Mouse (Mus musculus) kidney, embryonic 15.5 days (tissue): Measurements from ENCODE around the gene Gm49325. TPM values are rescaled to one million over a fixed set of nuclear protein-coding genes. Genes with fewer than 3 reads are reported as not detected.

Experiments
- ATAC-seq: fragments of 200-750 bp; cut with Nextera tagmentation; replicated peaks from 2 replicates; pipeline ENCODE4 v1.8.0; 2017; ENCODE audit warnings: moderate TSS enrichment; ENCODE audit not compliant: low FRiP score
- H3K27ac ChIP-seq: fragments of 300-500 bp; sonication (generic); 2 replicates; pipeline ENCODE4 v1.5.1; 2015; ENCODE audit warnings: mild to moderate bottlenecking, inconsistent platforms
- H3K27me3 ChIP-seq: fragments of 300-500 bp; sonication (generic); 2 replicates; pipeline ENCODE4 v1.6.1; 2015; ENCODE audit warnings: inconsistent platforms
- H3K36me3 ChIP-seq: fragments of 300-500 bp; sonication (generic); 2 replicates; pipeline ENCODE4 v1.6.1; 2015; ENCODE audit warnings: inconsistent platforms
- H3K4me1 ChIP-seq: fragments of 300-500 bp; sonication (generic); 2 replicates; pipeline ENCODE4 v1.6.1; 2015; ENCODE audit warnings: inconsistent platforms
- H3K4me2 ChIP-seq: fragments of 300-500 bp; sonication (generic); 2 replicates; pipeline ENCODE4 v1.6.1; 2015; ENCODE audit warnings: moderate library complexity, mild to moderate bottlenecking, inconsistent platforms
- H3K4me3 ChIP-seq: fragments of 300-500 bp; sonication (generic); replicated peaks from 2 replicates; pipeline ENCODE4 v1.5.1; 2015; ENCODE audit warnings: mild to moderate bottlenecking, inconsistent platforms
- H3K9ac ChIP-seq: fragments of 300-500 bp; sonication (generic); 2 replicates; pipeline ENCODE4 v1.6.1; 2015; ENCODE audit warnings: mild to moderate bottlenecking, inconsistent platforms
- H3K9me3 ChIP-seq: fragments of 300-500 bp; sonication (generic); replicated peaks from 2 replicates; pipeline ENCODE4 v1.6.1; 2016; ENCODE audit warnings: inconsistent platforms
- WGBS: fragments of 180-500 bp; shearing (Covaris S2); methylation state at CpG from one replicate; pipeline ENCODE4 v1.1.7; 2015; ENCODE audit warnings: mixed read lengths; 5-methylcytosine and 5-hydroxymethylcytosine counted together
- polyA plus RNA-seq: library from polyadenylated mRNA; unstranded; fragments of >200 nt; fragmentation: Nextera tagmentation; extraction: Ambion mirVana; gene quantifications from 2 replicates; pipeline ENCODE4 v1.2.1, GENCODE M21; 2015

Gene Gm49325
- polyA plus RNA-seq, 1 experiment from 2014 or later: 3.6 TPM

GRCm38 (mm10) chr10:77616166-77616565 is 10.2 kb downstream of the Gm49325 start:
- Histone ChIP-seq H3K4me3 (no peak overlapping the region), H3K4me2 (no peak overlapping the region), H3K9me3 (no peaks in the 10 kb centered on the region), H3K27me3 (no peaks in the 10 kb centered on the region), H3K36me3 (peaks cover 77% of the 10 kb centered on the region), H3K27ac (no peak overlapping the region), H3K9ac (no peak overlapping the region), H3K4me1 (0 out of 2 replicates have a peak, but pooled peaks cover 4% of the 10 kb centered on the region)
- ATAC-seq: no peak
- 91% methylated on average over 9 of the region's 9 CpGs for WGBS

GRCm38 (mm10) chr10:77616926-77617325 is 10.9 kb downstream of the Gm49325 start:
- Histone ChIP-seq H3K36me3 (peaks cover 70% of the 10 kb centered on the region), H3K27me3 (no peaks in the 10 kb centered on the region), H3K4me3 (no peak overlapping the region), H3K27ac (no peak overlapping the region), H3K9ac (no peak overlapping the region), H3K4me2 (no peak overlapping the region), H3K9me3 (no peaks in the 10 kb centered on the region), H3K4me1 (peaks cover 11% of the 10 kb centered on the region)
- no peak for ATAC-seq
- 89% methylated on average over 7 of the region's 7 CpGs for WGBS

- no peak for ATAC-seq
- peak overlapping the region; percentile 94 for H3K9ac ChIP-seq
- peak overlapping the region; percentile 98 for H3K4me3 ChIP-seq
- no peaks in the 10 kb centered on the region for H3K27me3 ChIP-seq
- H3K4me1 ChIP-seq: peaks cover 40% of the 10 kb centered on the region
- H3K4me2 ChIP-seq: peak overlapping the region; percentile 65
- peak overlapping the region; percentile 92 for H3K27ac ChIP-seq
- peaks cover 28% of the 10 kb centered on the region for H3K36me3 ChIP-seq
- WGBS: 76% methylated on average over 8 of the region's 8 CpGs
- no peaks in the 10 kb centered on the region for H3K9me3 ChIP-seq
Measured at GRCm38 (mm10) chr10:77621546-77621945, 15.5 kb downstream of the Gm49325 start.

- Histone ChIP-seq H3K4me1 (peaks cover 44% of the 10 kb centered on the region), H3K27me3 (no peaks in the 10 kb centered on the region), H3K9me3 (no peaks in the 10 kb centered on the region), H3K36me3 (peaks cover 20% of the 10 kb centered on the region), H3K9ac (peak within 1 kb of the TSS; percentile 94), H3K4me3 (peak within 1 kb of the TSS; percentile 98), H3K4me2 (peak within 1 kb of the TSS; percentile 65), H3K27ac (peak within 1 kb of the TSS; percentile 92)
- ATAC-seq: peak; percentile 93
- under 1% methylated on average over 95 of the region's 96 CpGs for WGBS
Measured at GRCm38 (mm10) chr10:77622055-77622988, 16.3 kb downstream of the Gm49325 start, which contains the start of gene Ube2g2. Ube2g2 (plus strand) TSS chr10:77622275.

GRCm38 (mm10) chr10:77623069-77623492 is 17.1 kb downstream of the Gm49325 start:
- ATAC-seq: no peak

GRCm38 (mm10) chr10:77623639-77624400 is 17.8 kb downstream of the Gm49325 start:
- Histone ChIP-seq H3K27ac (no peak overlapping the region), H3K4me3 (peak overlapping the region; percentile 98), H3K36me3 (peaks cover 8% of the 10 kb centered on the region), H3K27me3 (no peaks in the 10 kb centered on the region), H3K4me2 (peak overlapping the region; percentile 65), H3K9ac (0 out of 2 replicates have a peak overlapping the region, but pooled peaks have one; percentile 94), H3K4me1 (peaks cover 44% of the 10 kb centered on the region), H3K9me3 (no peaks in the 10 kb centered on the region)
- WGBS: 86% methylated on average over 10 of the region's 10 CpGs
- no peak for ATAC-seq

More at GRCm38 (mm10) chr10:77623069-77623492, 17.1 kb downstream of the Gm49325 start:
- Histone ChIP-seq H3K36me3 (peaks cover 12% of the 10 kb centered on the region), H3K4me2 (peak overlapping the region; percentile 65), H3K27me3 (no peaks in the 10 kb centered on the region), H3K4me1 (peaks cover 44% of the 10 kb centered on the region), H3K9me3 (no peaks in the 10 kb centered on the region), H3K4me3 (peak overlapping the region; percentile 98), H3K9ac (peak overlapping the region; percentile 94), H3K27ac (peak overlapping the region; percentile 92)
- WGBS: 15% methylated on average over 8 of the region's 8 CpGs

GRCm38 (mm10) chr10:77624570-77624995 is 18.6 kb downstream of the Gm49325 start:
- ATAC-seq: no peak
- Histone ChIP-seq H3K4me3 (no peak overlapping the region), H3K27ac (no peak overlapping the region), H3K27me3 (no peaks in the 10 kb centered on the region), H3K36me3 (peaks cover 10% of the 10 kb centered on the region), H3K9me3 (no peaks in the 10 kb centered on the region), H3K4me2 (no peak overlapping the region), H3K9ac (no peak overlapping the region), H3K4me1 (peaks cover 44% of the 10 kb centered on the region)
- 69% methylated on average over 7 of the region's 7 CpGs for WGBS

GRCm38 (mm10) chr10:77626036-77626435 is 20.0 kb downstream of the Gm49325 start:
- Histone ChIP-seq H3K27ac (no peak overlapping the region), H3K9ac (no peak overlapping the region), H3K4me1 (peaks cover 44% of the 10 kb centered on the region), H3K9me3 (no peaks in the 10 kb centered on the region), H3K4me2 (no peak overlapping the region), H3K4me3 (no peak overlapping the region), H3K27me3 (no peaks in the 10 kb centered on the region), H3K36me3 (peaks cover 16% of the 10 kb centered on the region)
- 79% methylated on average over 7 of the region's 7 CpGs for WGBS
- ATAC-seq: no peak

GRCm38 (mm10) chr10:77626591-77626990 is 20.6 kb downstream of the Gm49325 start:
- WGBS: 67% methylated on average over 7 of the region's 7 CpGs
- Histone ChIP-seq H3K4me2 (no peak overlapping the region), H3K9me3 (no peaks in the 10 kb centered on the region), H3K27me3 (no peaks in the 10 kb centered on the region), H3K4me1 (peaks cover 41% of the 10 kb centered on the region), H3K27ac (0 out of 2 replicates have a peak overlapping the region, but pooled peaks have one; percentile 27), H3K4me3 (no peak overlapping the region), H3K36me3 (peaks cover 21% of the 10 kb centered on the region), H3K9ac (no peak overlapping the region)
- ATAC-seq: no peak

GRCm38 (mm10) chr10:77627497-77627896 is 21.5 kb downstream of the Gm49325 start:
- H3K9me3 ChIP-seq: no peaks in the 10 kb centered on the region
- WGBS: 50% methylated on average over 2 of the region's 2 CpGs
- peaks cover 38% of the 10 kb centered on the region for H3K4me1 ChIP-seq
- H3K4me3 ChIP-seq: no peak overlapping the region
- H3K9ac ChIP-seq: no peak overlapping the region
- peak; percentile 70 for ATAC-seq
- no peak overlapping the region for H3K27ac ChIP-seq
- no peaks in the 10 kb centered on the region for H3K27me3 ChIP-seq
- no peak overlapping the region for H3K4me2 ChIP-seq
- H3K36me3 ChIP-seq: peaks cover 29% of the 10 kb centered on the region

GRCm38 (mm10) chr10:77629163-77629562 is 23.2 kb downstream of the Gm49325 start:
- Histone ChIP-seq H3K27me3 (no peaks in the 10 kb centered on the region), H3K4me1 (peaks cover 34% of the 10 kb centered on the region), H3K27ac (no peak overlapping the region), H3K9me3 (no peaks in the 10 kb centered on the region), H3K36me3 (peaks cover 43% of the 10 kb centered on the region), H3K4me3 (no peak overlapping the region), H3K4me2 (no peak overlapping the region), H3K9ac (no peak overlapping the region)
- no peak for ATAC-seq
- 88% methylated on average over 3 of the region's 3 CpGs for WGBS

- no peak for ATAC-seq
- WGBS: 91% methylated on average over 1 of the region's 1 CpGs
Measured at GRCm38 (mm10) chr10:77629970-77630369, 24.0 kb downstream of the Gm49325 start.

More at GRCm38 (mm10) chr10:77629970-77630369, 24.0 kb downstream of the Gm49325 start:
- peaks cover 31% of the 10 kb centered on the region for H3K4me1 ChIP-seq
- H3K9me3 ChIP-seq: no peaks in the 10 kb centered on the region
- no peaks in the 10 kb centered on the region for H3K27me3 ChIP-seq
- H3K36me3 ChIP-seq: peaks cover 49% of the 10 kb centered on the region
- H3K9ac ChIP-seq: no peak overlapping the region
- no peak overlapping the region for H3K4me2 ChIP-seq
- no peak overlapping the region for H3K4me3 ChIP-seq
- no peak overlapping the region for H3K27ac ChIP-seq
